Mouse (Mus musculus) limb, embryonic 11.5 days (tissue): ENCODE results near the gene Ccser2. TPM values are rescaled to one million over a fixed set of nuclear protein-coding genes. Genes with fewer than 3 reads are reported as not detected.

Source experiments
- polyA plus RNA-seq: library from polyadenylated mRNA; unstranded; fragments of >200 nt; fragmentation: Nextera tagmentation; extraction: Ambion mirVana; gene quantifications from 2 replicates; pipeline ENCODE4 v1.2.1, GENCODE M21; 2014

The Ccser2 gene
- polyA plus RNA-seq, 1 experiment from 2014 or later: 29.7 TPM

Other genes starting within 250 kb of the Ccser2 start
- gene Rgr, start 80.2 kb upstream of the Ccser2 start, polyA plus RNA-seq: not detected in 2 replicates
- not detected in 2 replicates for gene Lrit1, start 86.1 kb upstream of the Ccser2 start, polyA plus RNA-seq
- not detected in 2 replicates for gene Lrit2, start 99.2 kb upstream of the Ccser2 start, polyA plus RNA-seq
- gene Cdhr1, start 129.6 kb upstream of the Ccser2 start, polyA plus RNA-seq: 0.15 TPM in 1 of 2 replicates, not detected in the other
- 3.0 and 3.2 TPM in 2 replicates for gene 2610528A11Rik, start 145.2 kb upstream of the Ccser2 start, polyA plus RNA-seq
- 178 and 182 TPM in 2 replicates for gene Ghitm, start 166.5 kb upstream of the Ccser2 start, polyA plus RNA-seq